Mouse (Mus musculus) T-helper 17 cell (primary cell): ENCODE results near the gene Pafah1b2.

ENCODE experiments used
- in situ Hi-C, 2 experiments: fragments of 300-600 bp; cut with MboI, MseI; formaldehyde crosslinking; loops; 1 replicate in 1 of 2; 2 replicates in 1 of 2; pipeline ENCODE4 v1.15.1; 2025; ENCODE audit warnings: high pct_unique_total_duplicates in 2 of 2

Pafah1b2 gene

GRCm38 (mm10) chr9:45944506-45945400, 67.7 kb downstream of the Pafah1b2 start:
- in situ Hi-C loops: loop anchor here in 1 of 2 experiments (5.0 kb wide), 1 partner anchor 962 kb away; the partner anchor contains the start of genes Cd3d and Cd3g

- in situ Hi-C loops: no loop called here
Observed at GRCm38 (mm10) chr9:45943628-45944505, 68.6 kb downstream of the Pafah1b2 start.

- in situ Hi-C loops: no loop called here
Observed at GRCm38 (mm10) chr9:45942916-45943315, 69.6 kb downstream of the Pafah1b2 start.

GRCm38 (mm10) chr9:45942464-45942863, 70.0 kb downstream of the Pafah1b2 start:
- in situ Hi-C loops: no loop called here

- in situ Hi-C loops: no loop called here
Observed at GRCm38 (mm10) chr9:45941329-45941888, 71.1 kb downstream of the Pafah1b2 start.

GRCm38 (mm10) chr9:45939794-45940193, 72.7 kb downstream of the Pafah1b2 start:
- in situ Hi-C loops: no loop called here

- in situ Hi-C loops: no loop called here
Observed at GRCm38 (mm10) chr9:45938952-45939637, 73.4 kb downstream of the Pafah1b2 start.

- in situ Hi-C loops: no loop called here
Observed at GRCm38 (mm10) chr9:45938088-45938487, 74.4 kb downstream of the Pafah1b2 start.

- in situ Hi-C loops: no loop called here
Observed at GRCm38 (mm10) chr9:45936883-45937282, 75.6 kb downstream of the Pafah1b2 start.

GRCm38 (mm10) chr9:45935628-45936210, 76.8 kb downstream of the Pafah1b2 start, which contains the start of gene Tagln:
Gene Tagln (minus strand): TSS chr9:45936058.
- in situ Hi-C loops: no loop called here

GRCm38 (mm10) chr9:45932571-45933415, 79.7 kb downstream of the Pafah1b2 start:
- in situ Hi-C loops: no loop called here

GRCm38 (mm10) chr9:45931958-45932357, 80.5 kb downstream of the Pafah1b2 start:
- in situ Hi-C loops: no loop called here

GRCm38 (mm10) chr9:45929285-45929684, 83.2 kb downstream of the Pafah1b2 start:
- in situ Hi-C loops: no loop called here

GRCm38 (mm10) chr9:45919895-45920294, 92.6 kb downstream of the Pafah1b2 start:
- in situ Hi-C loops: no loop called here

GRCm38 (mm10) chr9:45917041-45917934, 95.2 kb downstream of the Pafah1b2 start:
- in situ Hi-C loops: no loop called here

GRCm38 (mm10) chr9:45915659-45916058, 96.8 kb downstream of the Pafah1b2 start:
- in situ Hi-C loops: no loop called here
